Mouse (Mus musculus): Measurements from ENCODE around the gene Trnp1. TPM values are rescaled to one million over a fixed set of nuclear protein-coding genes. Genes with fewer than 3 reads are reported as not detected.

The Trnp1 gene
- polyA plus RNA-seq, 1 experiment from 2014 or later = 1.4 TPM

- no peaks in the 10 kb centered on the region for H3K9me3 ChIP-seq (replicated peaks; ENCODE audit: control insufficient read depth, low read length)
- H3K27ac ChIP-seq (ENCODE audit: low read depth, low read length) = peak overlapping the region; percentile 19; the same call in 1 of the 2 replicates
- H3K27me3 ChIP-seq (ENCODE audit: control insufficient read depth, insufficient read depth, low read length) = peaks cover under 1% of the 10 kb centered on the region
- H3K4me2 ChIP-seq = no peak overlapping the region
- no peak for ATAC-seq (replicated peaks; ENCODE audit: insufficient number of reproducible peaks, low FRiP score, low TSS enrichment)
- H3K9ac ChIP-seq (ENCODE audit: low read depth, low read length) = no peak overlapping the region
- H3K36me3 ChIP-seq (ENCODE audit: control insufficient read depth, insufficient read depth, low read length) = no peaks in the 10 kb centered on the region
- H3K4me1 ChIP-seq (ENCODE audit: control insufficient read depth, insufficient read depth, low read length) = peaks cover 23% of the 10 kb centered on the region
- H3K4me3 ChIP-seq (ENCODE audit: low read depth, low read length) = no peak overlapping the region
- 43% methylated on average over 4 of the region's 4 CpGs for WGBS (ENCODE audit: insufficient replicate concordance)
Measured at GRCm38 (mm10) chr4:133489489-133490245, 8.7 kb downstream of the Trnp1 start.

DNA sequence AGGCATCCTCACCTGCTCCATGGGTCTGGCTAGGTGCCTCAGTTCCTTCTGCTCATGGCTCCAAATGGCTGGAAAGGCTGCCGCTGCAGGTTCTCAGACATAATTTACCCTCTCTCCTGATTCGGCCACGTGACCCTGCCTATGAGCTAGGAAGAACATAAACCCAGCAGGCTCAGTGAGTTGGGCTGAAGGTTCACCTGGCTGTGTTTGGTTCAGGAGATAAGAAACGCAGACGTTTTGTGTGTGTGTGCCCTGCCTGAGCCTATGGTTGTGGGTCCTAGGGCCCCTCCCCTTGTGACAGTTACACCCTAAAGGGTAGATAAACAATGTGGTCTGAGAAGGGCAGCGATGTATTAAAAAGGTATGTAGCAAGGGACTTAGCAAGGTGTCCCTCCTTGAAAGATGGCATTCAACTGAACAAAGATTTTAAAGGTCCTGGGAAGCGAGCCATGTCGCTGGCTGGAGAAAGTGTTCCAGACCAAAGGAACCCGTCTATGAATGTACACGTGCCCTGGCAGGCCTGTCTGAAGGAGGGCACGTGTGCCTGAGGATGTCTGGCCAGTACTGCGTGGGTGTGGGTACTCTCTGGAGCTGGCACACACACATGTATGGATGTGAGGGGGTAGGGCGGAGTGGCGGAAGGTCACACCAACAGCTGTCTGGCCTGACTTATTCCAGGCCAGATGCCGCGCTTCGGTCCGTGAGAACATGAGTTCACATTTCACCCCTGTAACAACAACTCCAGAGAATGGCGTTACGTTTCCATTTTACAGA, 9.5 kb downstream of the Trnp1 start:
- Histone ChIP-seq H3K4me3 (ENCODE audit: low read depth, low read length) (no peak overlapping the region), H3K9ac (ENCODE audit: low read depth, low read length) (no peak overlapping the region), H3K27me3 (ENCODE audit: control insufficient read depth, insufficient read depth, low read length) (no peaks in the 10 kb centered on the region), H3K4me2 (no peak overlapping the region), H3K4me1 (ENCODE audit: control insufficient read depth, insufficient read depth, low read length) (peaks cover 27% of the 10 kb centered on the region), H3K9me3 (replicated peaks; ENCODE audit: control insufficient read depth, low read length) (no peaks in the 10 kb centered on the region), H3K36me3 (ENCODE audit: control insufficient read depth, insufficient read depth, low read length) (no peaks in the 10 kb centered on the region), H3K27ac (ENCODE audit: low read depth, low read length) (no peak overlapping the region)
- no peak for ATAC-seq (replicated peaks; ENCODE audit: insufficient number of reproducible peaks, low FRiP score, low TSS enrichment)
- WGBS (ENCODE audit: insufficient replicate concordance) = 81% methylated on average over 20 of the region's 20 CpGs

DNA sequence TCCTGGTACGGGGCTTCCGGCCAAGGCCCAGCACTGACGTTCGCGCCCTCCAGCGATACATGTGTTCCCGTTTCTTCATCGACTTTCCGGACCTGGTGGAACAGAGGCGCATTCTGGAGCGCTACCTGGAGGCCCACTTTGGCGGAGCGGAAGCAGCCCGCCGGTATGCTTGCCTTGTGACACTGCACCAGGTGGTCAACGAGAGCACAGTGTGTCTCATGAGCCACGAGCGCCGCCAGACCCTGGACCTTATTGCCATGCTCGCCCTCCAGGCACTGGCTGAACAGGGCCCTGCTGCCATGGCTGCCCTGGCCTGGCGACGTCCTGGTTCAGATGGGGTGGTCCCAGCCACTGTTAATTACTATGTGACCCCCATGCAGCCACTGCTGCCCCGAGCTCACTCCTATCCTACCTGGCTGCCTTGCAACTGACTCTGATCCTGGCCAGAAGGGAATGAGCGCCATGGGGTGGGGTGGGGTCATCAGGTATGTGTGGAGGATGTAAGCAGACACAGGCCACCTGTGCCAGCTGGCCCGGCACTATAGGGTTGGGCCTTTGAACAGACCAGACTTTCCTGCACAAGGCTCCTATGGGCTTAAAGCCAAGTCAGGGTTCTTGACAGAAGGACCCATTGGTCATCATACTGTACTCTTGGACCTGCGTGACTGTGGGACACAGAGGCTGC, 11.5 kb downstream of the Trnp1 start:
- Histone ChIP-seq H3K4me3 (ENCODE audit: low read depth, low read length) (no peak overlapping the region), H3K27ac (ENCODE audit: low read depth, low read length) (no peak overlapping the region), H3K9me3 (replicated peaks; ENCODE audit: control insufficient read depth, low read length) (no peaks in the 10 kb centered on the region), H3K36me3 (ENCODE audit: control insufficient read depth, insufficient read depth, low read length) (no peaks in the 10 kb centered on the region), H3K4me1 (ENCODE audit: control insufficient read depth, insufficient read depth, low read length) (peaks cover 23% of the 10 kb centered on the region), H3K4me2 (no peak overlapping the region), H3K27me3 (ENCODE audit: control insufficient read depth, insufficient read depth, low read length) (peaks cover 2% of the 10 kb centered on the region), H3K9ac (ENCODE audit: low read depth, low read length) (no peak overlapping the region)
- no peak for ATAC-seq (replicated peaks; ENCODE audit: insufficient number of reproducible peaks, low FRiP score, low TSS enrichment)
- WGBS (ENCODE audit: insufficient replicate concordance) = 90% methylated on average over 26 of the region's 26 CpGs

DNA sequence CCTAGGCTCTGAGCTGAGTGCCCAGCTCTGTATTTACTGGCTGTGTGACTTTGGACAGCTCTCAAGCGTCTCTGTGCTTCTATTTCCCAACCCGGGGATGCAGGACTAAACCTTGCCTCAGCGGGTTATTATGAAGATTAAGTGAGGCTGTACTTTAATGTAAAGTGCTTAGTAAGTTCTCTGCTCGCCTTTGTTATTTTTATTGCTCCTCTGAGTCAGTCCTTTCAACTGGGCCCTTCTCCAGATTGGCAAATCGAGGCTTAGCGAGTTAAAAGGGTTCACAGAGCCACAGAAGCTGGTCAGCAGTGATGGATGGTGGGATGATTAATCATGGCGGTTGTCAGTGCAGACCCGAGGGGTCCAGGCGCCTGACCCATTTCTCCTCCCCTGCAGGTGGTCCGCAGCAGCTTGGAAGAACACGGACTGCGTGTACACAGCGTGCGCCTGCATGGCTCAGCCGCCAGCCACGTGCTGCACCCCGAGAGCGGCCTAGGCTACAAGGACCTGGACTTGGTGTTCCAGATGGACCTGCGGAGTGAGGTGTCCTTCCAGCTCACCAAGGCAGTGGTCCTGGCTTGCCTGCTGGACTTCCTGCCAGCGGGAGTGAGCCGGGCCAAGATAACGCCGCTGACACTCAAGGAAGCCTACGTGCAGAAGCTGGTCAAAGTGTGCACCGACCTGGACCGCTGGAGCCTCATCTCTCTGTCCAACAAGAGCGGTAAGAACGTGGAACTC, 12.5 kb downstream of the Trnp1 start:
- no peak overlapping the region for H3K9ac ChIP-seq (ENCODE audit: low read depth, low read length)
- 77% methylated on average over 28 of the region's 28 CpGs for WGBS (ENCODE audit: insufficient replicate concordance)
- no peaks in the 10 kb centered on the region for H3K36me3 ChIP-seq (ENCODE audit: control insufficient read depth, insufficient read depth, low read length)
- no peak for ATAC-seq (replicated peaks; ENCODE audit: insufficient number of reproducible peaks, low FRiP score, low TSS enrichment)
- H3K9me3 ChIP-seq (replicated peaks; ENCODE audit: control insufficient read depth, low read length) = no peaks in the 10 kb centered on the region
- H3K4me3 ChIP-seq (ENCODE audit: low read depth, low read length) = no peak overlapping the region
- H3K27ac ChIP-seq (ENCODE audit: low read depth, low read length) = no peak overlapping the region
- peaks cover 11% of the 10 kb centered on the region for H3K27me3 ChIP-seq (ENCODE audit: control insufficient read depth, insufficient read depth, low read length)
- H3K4me2 ChIP-seq = no peak overlapping the region
- peaks cover 19% of the 10 kb centered on the region for H3K4me1 ChIP-seq (ENCODE audit: control insufficient read depth, insufficient read depth, low read length)

GRCm38 (mm10) chr4:133484266-133485025, 13.9 kb downstream of the Trnp1 start:
- peak overlapping the region; percentile 54 for H3K4me2 ChIP-seq
- ATAC-seq (replicated peaks; ENCODE audit: insufficient number of reproducible peaks, low FRiP score, low TSS enrichment) = no peak
- H3K9me3 ChIP-seq (replicated peaks; ENCODE audit: control insufficient read depth, low read length) = no peaks in the 10 kb centered on the region
- peaks cover 19% of the 10 kb centered on the region for H3K27me3 ChIP-seq (ENCODE audit: control insufficient read depth, insufficient read depth, low read length)
- H3K36me3 ChIP-seq (ENCODE audit: control insufficient read depth, insufficient read depth, low read length) = no peaks in the 10 kb centered on the region
- 0 out of 2 replicates have a peak overlapping the region, but pooled peaks have one; percentile 15 for H3K4me3 ChIP-seq (ENCODE audit: low read depth, low read length)
- peaks cover 19% of the 10 kb centered on the region for H3K4me1 ChIP-seq (ENCODE audit: control insufficient read depth, insufficient read depth, low read length)
- no peak overlapping the region for H3K27ac ChIP-seq (ENCODE audit: low read depth, low read length)
- WGBS (ENCODE audit: insufficient replicate concordance) = 14% methylated on average over 22 of the region's 22 CpGs
- no peak overlapping the region for H3K9ac ChIP-seq (ENCODE audit: low read depth, low read length)

DNA sequence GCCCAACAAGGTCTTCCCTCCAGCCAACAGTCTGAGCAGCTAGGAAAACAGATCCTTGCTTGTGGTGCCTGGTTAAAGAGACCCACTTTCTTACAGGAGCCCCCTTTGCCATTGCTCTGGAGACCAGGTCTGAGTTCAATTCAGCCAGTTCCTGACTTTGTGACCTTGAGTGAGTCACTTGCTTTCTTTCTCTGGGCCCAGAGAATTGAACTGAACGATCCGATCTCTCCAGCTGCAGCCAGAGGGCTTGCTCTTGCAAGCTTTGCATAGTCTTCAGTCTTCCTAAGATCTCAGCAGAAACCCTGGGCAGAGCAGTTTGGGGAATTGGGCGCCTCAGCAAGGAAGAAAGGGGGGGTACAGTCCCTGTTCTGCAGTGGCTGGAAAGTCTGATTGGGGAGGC, 15.9 kb downstream of the Trnp1 start:
- no peaks in the 10 kb centered on the region for H3K9me3 ChIP-seq (replicated peaks; ENCODE audit: control insufficient read depth, low read length)
- H3K27ac ChIP-seq (ENCODE audit: low read depth, low read length) = no peak overlapping the region
- peaks cover 19% of the 10 kb centered on the region for H3K4me1 ChIP-seq (ENCODE audit: control insufficient read depth, insufficient read depth, low read length)
- WGBS (ENCODE audit: insufficient replicate concordance) = 75% methylated on average over 3 of the region's 3 CpGs
- H3K27me3 ChIP-seq (ENCODE audit: control insufficient read depth, insufficient read depth, low read length) = peaks cover 26% of the 10 kb centered on the region
- no peak overlapping the region for H3K9ac ChIP-seq (ENCODE audit: low read depth, low read length)
- no peak overlapping the region for H3K4me2 ChIP-seq
- no peaks in the 10 kb centered on the region for H3K36me3 ChIP-seq (ENCODE audit: control insufficient read depth, insufficient read depth, low read length)
- ATAC-seq (replicated peaks; ENCODE audit: insufficient number of reproducible peaks, low FRiP score, low TSS enrichment) = no peak
- no peak overlapping the region for H3K4me3 ChIP-seq (ENCODE audit: low read depth, low read length)

DNA sequence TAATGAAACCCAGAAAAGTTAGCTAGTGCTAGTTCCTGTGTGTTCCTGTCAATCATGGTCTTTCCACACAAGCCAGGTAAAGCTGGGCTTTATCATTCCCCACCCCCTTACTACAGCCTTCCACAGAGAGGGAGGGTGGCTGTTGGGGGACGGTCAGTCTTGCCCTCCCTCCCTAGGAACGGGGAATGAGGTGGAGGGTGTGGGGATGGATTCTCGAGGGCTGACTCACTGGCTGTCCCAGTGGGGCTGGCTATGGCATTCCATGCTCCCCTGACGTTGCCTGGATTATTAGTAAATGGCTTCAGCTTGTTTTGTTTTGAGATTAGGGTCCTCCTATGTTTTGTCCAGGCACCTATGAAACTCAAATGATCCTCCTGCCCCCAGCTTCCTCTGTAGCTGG, 16.9 kb downstream of the Trnp1 start:
- WGBS (ENCODE audit: insufficient replicate concordance) = 9% methylated on average over 4 of the region's 4 CpGs
- Histone ChIP-seq H3K9me3 (replicated peaks; ENCODE audit: control insufficient read depth, low read length) (no peaks in the 10 kb centered on the region), H3K9ac (ENCODE audit: low read depth, low read length) (no peak overlapping the region), H3K36me3 (ENCODE audit: control insufficient read depth, insufficient read depth, low read length) (no peaks in the 10 kb centered on the region), H3K4me1 (ENCODE audit: control insufficient read depth, insufficient read depth, low read length) (peaks cover 19% of the 10 kb centered on the region), H3K4me2 (no peak overlapping the region), H3K4me3 (ENCODE audit: low read depth, low read length) (no peak overlapping the region), H3K27ac (ENCODE audit: low read depth, low read length) (no peak overlapping the region), H3K27me3 (ENCODE audit: control insufficient read depth, insufficient read depth, low read length) (peaks cover 35% of the 10 kb centered on the region)
- ATAC-seq (replicated peaks; ENCODE audit: insufficient number of reproducible peaks, low FRiP score, low TSS enrichment) = no peak

All from heart, embryonic 11.5 days (tissue).